Mouse (Mus musculus) bone marrow, adult 2 months (tissue): ENCODE measurements at regions not wholly inside any gene's neighbourhood (a gene's known extent, or its start where the extent isn't known, plus 50 kb on each side); places are given as distances from the start of the nearest gene placed in this dataset.
A peak's percentile ranks its signal among the peaks of the same experiment; 100 is the strongest.

ENCODE experiments used
- H3K27ac ChIP-seq: fragments of 200-500 bp; 2 replicates; pipeline ENCODE4 v1.5.1; 2012; ENCODE audit warnings: low read depth, mild to moderate bottlenecking, control low read depth, inconsistent platforms, low read length; ENCODE audit not compliant: control insufficient read depth, poor library complexity, insufficient read depth
- H3K4me1 ChIP-seq: fragments of 200-500 bp; 2 replicates; pipeline ENCODE4 v1.6.1; 2011; ENCODE audit warnings: low read length; ENCODE audit not compliant: control insufficient read depth, insufficient read depth
- H3K4me3 ChIP-seq: fragments of 200-500 bp; replicated peaks from 2 replicates; pipeline ENCODE3; 2011; ENCODE audit warnings: mild to moderate bottlenecking, low read depth, low read length, control low read depth; ENCODE audit not compliant: control insufficient read depth
- CTCF ChIP-seq: fragments of 200-500 bp; IDR thresholded peaks from 2 replicates; pipeline ENCODE4 v1.5.1; 2011; ENCODE audit warnings: low read length, control low read depth; ENCODE audit not compliant: control insufficient read depth, insufficient read depth
- POLR2A ChIP-seq: fragments of 200-500 bp; IDR thresholded peaks from 2 replicates; pipeline ENCODE4 v1.6.1; 2011; ENCODE audit warnings: low read depth, mild to moderate bottlenecking, control low read depth, low read length, borderline replicate concordance; ENCODE audit not compliant: control insufficient read depth
- WGBS: fragments of 180-500 bp; shearing (Covaris S2); methylation state at CpG from one replicate; pipeline ENCODE4 v1.1.7; 2018; 5-methylcytosine and 5-hydroxymethylcytosine counted together

GRCm38 (mm10) chr3:41373198-41373597, 182.3 kb upstream of the Jade1 start:
- no peak for TF ChIP-seq CTCF
- no peak for TF ChIP-seq POLR2A

GRCm38 (mm10) chr3:41368351-41369101, 187.0 kb upstream of the Jade1 start:
- WGBS: 49% methylated on average over 7 of the region's 7 CpGs
- TF ChIP-seq POLR2A (no peak), CTCF (no peak)
- no peak overlapping the region for H3K27ac ChIP-seq

More at GRCm38 (mm10) chr3:41373198-41373597, 182.3 kb upstream of the Jade1 start:
- Histone ChIP-seq H3K27ac (no peak overlapping the region), H3K4me3 (no peak overlapping the region), H3K4me1 (peaks cover 1% of the 10 kb centered on the region; the same call in 1 of the 2 replicates)
- 85% methylated on average over 5 of the region's 5 CpGs for WGBS

GRCm38 (mm10) chr3:41366764-41367163, 188.8 kb upstream of the Jade1 start:
- no peak for TF ChIP-seq POLR2A
- TF ChIP-seq CTCF: no peak
- WGBS: 44% methylated on average over 4 of the region's 4 CpGs
- no peak overlapping the region for H3K27ac ChIP-seq
- H3K4me3 ChIP-seq: no peak overlapping the region
- peaks cover 7% of the 10 kb centered on the region; the same call in 1 of the 2 replicates for H3K4me1 ChIP-seq

More at GRCm38 (mm10) chr3:41368351-41369101, 187.0 kb upstream of the Jade1 start:
- Histone ChIP-seq H3K4me1 (peaks cover 7% of the 10 kb centered on the region; the same call in 1 of the 2 replicates), H3K4me3 (no peak overlapping the region)

- no peak overlapping the region for H3K4me3 ChIP-seq
- TF ChIP-seq POLR2A (no peak), CTCF (no peak)
- 60% methylated on average over 9 of the region's 9 CpGs for WGBS
- peaks cover 7% of the 10 kb centered on the region; the same call in 1 of the 2 replicates for H3K4me1 ChIP-seq
- H3K27ac ChIP-seq: no peak overlapping the region
Measured at GRCm38 (mm10) chr3:41366264-41366663, 189.3 kb upstream of the Jade1 start.

- Histone ChIP-seq H3K27ac (peak overlapping the region; percentile 80), H3K4me3 (no peak overlapping the region), H3K4me1 (peaks cover 7% of the 10 kb centered on the region; the same call in 1 of the 2 replicates)
- TF ChIP-seq POLR2A: no peak
- WGBS: 29% methylated on average over 8 of the region's 8 CpGs
Measured at GRCm38 (mm10) chr3:41365145-41365830, 190.2 kb upstream of the Jade1 start.

GRCm38 (mm10) chr3:41363947-41364346, 191.6 kb upstream of the Jade1 start:
- WGBS: 46% methylated on average over 3 of the region's 3 CpGs
- Histone ChIP-seq H3K4me1 (peaks cover 7% of the 10 kb centered on the region; the same call in 1 of the 2 replicates), H3K27ac (peak overlapping the region; percentile 21; the same call in 1 of the 2 replicates), H3K4me3 (no peak overlapping the region)
- TF ChIP-seq CTCF (no peak), POLR2A (no peak)

GRCm38 (mm10) chr3:41360231-41360630, 195.3 kb upstream of the Jade1 start:
- 78% methylated on average over 5 of the region's 5 CpGs for WGBS
- H3K27ac ChIP-seq: no peak overlapping the region
- TF ChIP-seq POLR2A (no peak), CTCF (no peak)
- H3K4me3 ChIP-seq: no peak overlapping the region
- peaks cover 3% of the 10 kb centered on the region; the same call in 1 of the 2 replicates for H3K4me1 ChIP-seq

GRCm38 (mm10) chr3:41359458-41359857, 196.1 kb upstream of the Jade1 start:
- WGBS: 78% methylated on average over 4 of the region's 4 CpGs
- H3K27ac ChIP-seq: no peak overlapping the region
- peaks cover 3% of the 10 kb centered on the region; the same call in 1 of the 2 replicates for H3K4me1 ChIP-seq
- TF ChIP-seq CTCF (no peak), POLR2A (no peak)
- H3K4me3 ChIP-seq: no peak overlapping the region
